Mouse (Mus musculus): ENCODE results near the gene E030018B13Rik. TPM values are rescaled to one million over a fixed set of nuclear protein-coding genes. Genes with fewer than 3 reads are reported as not detected.

E030018B13Rik gene
- not detected in 2 replicates for total RNA-seq (2014; fragmentation: Nextera tagmentation)
- total RNA-seq (2017) = 0.15 TPM in 1 of 2 replicates, not detected in the other

DNA sequence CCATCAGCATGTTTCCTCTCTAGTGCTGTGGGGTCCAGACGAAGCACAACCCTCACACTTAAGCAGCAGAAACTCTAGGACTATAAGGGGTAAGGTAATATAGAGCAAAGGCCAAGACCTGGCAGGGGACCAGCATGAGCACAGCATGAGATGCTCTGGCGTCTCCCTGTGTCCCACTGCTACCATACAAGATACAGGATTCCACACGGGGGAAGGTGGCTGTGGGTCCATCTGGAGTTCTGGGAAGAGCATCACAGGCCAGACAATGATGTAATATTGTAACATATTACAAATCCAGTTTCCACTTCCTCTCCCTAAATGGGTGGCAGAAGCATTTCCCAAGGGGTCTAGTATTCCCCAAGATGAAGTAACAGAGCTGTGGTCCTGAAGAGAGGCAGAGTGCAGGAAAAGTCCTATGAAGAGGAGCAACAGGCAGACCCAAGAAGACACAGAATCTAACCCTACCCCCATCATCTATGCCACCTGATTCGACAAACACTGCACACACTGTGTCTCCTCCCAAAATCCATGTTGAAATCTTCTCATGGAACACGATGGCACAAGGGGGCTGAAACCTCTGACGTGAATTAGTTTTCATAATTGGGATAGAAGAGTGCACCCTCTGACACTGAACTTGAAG, at the start of gene E030018B13Rik:
Gene E030018B13Rik (plus strand): TSS at position 590 of the 640 bp plus-strand sequence.
- ATAC-seq (replicated peaks; ENCODE audit: low FRiP score, low TSS enrichment, poor library complexity, severe bottlenecking) = no peak

GRCm38 (mm10) chr7:63868356-63868918, 48.2 kb upstream of the E030018B13Rik start:
- no peak for ATAC-seq (replicated peaks; ENCODE audit: low FRiP score, low TSS enrichment, poor library complexity, severe bottlenecking)

GRCm38 (mm10) chr7:63871698-63872097, 45.0 kb upstream of the E030018B13Rik start:
- ATAC-seq (replicated peaks; ENCODE audit: low FRiP score, low TSS enrichment, poor library complexity, severe bottlenecking) = no peak

- ATAC-seq (replicated peaks; ENCODE audit: low FRiP score, low TSS enrichment, poor library complexity, severe bottlenecking) = no peak
Measured at GRCm38 (mm10) chr7:63873880-63874279, 42.8 kb upstream of the E030018B13Rik start.

DNA sequence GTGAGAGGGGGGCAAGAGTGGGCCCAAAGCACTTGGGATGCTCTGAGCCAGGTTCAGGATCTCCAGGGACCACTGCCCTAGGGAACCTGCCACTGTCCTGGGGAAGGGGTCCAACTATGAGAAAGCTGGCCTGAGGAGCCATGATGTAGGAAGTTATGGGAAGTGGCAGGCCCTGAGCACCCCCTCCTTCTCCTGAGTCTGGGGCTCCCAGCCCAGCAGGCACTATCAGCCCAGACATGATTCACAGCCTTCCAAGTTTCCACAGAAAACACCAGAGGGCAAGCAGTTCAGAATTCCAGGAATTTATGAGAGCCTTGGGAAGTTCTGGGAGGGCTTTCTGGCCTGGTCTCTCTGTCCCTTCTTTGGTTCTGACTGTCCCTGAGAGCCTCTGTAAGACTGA, 41.0 kb upstream of the E030018B13Rik start:
- ATAC-seq (replicated peaks; ENCODE audit: low FRiP score, low TSS enrichment, poor library complexity, severe bottlenecking) = no peak

- ATAC-seq (replicated peaks; ENCODE audit: low FRiP score, low TSS enrichment, poor library complexity, severe bottlenecking) = no peak
Measured at GRCm38 (mm10) chr7:63876640-63877039, 40.0 kb upstream of the E030018B13Rik start.

DNA sequence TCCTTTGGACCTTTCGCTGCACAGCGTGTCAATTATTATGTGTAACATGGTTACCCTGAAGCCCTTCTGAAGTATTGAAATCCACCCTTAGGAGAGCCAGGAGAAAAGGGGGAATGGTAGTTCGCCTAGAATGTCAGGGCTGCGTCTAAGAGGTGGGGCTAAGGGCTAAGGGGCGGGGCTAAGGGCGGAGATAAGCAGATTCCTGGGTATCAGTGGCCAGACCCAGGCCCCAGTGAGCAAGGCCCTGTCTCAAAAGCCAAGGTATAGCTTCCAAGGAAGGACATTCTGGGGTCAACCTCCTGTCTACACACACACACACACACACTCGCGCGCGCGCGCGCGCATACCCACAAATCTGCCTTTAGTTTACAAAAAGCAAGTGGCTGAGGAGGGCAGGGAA, 39.0 kb upstream of the E030018B13Rik start:
- peak; percentile 58; the same call in 1 of the 2 replicates for ATAC-seq (replicated peaks; ENCODE audit: low FRiP score, low TSS enrichment, poor library complexity, severe bottlenecking)

DNA sequence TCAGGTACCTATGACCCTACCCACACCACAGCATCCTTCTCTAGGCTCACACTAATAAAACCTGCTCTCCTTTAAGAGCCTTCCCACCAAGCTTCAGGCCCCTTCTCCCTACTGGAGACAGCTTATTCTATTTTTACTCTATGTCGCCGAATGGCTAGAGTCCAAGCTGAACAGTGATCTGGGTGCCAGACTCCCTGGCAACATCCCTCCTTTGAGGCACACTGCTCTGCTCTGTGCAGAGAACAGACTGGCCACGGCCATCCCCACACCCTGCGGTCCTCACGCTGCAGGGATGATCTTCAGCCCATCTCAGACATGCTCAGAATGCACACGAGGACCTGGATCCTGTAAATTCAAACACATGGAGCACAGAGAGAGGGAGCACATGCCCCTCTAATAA, 37.1 kb upstream of the E030018B13Rik start:
- ATAC-seq (replicated peaks; ENCODE audit: low FRiP score, low TSS enrichment, poor library complexity, severe bottlenecking) = no peak

DNA sequence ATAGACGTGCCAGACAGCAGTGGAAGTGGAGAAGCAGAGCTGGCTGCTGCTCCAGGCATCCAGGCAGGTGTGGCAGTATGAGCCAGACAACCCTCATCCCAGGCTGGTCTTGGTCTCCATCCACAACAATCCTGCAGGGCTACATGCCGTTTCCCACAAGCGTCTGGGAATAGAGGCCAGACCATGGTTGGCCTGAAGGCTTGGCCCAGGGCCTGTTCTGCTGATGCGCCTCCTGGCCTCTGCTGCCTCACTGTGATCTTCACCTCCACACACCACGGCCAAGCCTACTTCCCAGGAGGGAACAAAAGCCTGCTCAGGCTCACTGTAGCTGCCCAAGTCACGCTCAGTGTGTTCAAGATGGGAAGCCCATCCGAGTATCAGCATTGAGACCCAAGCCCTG, 33.9 kb upstream of the E030018B13Rik start:
- no peak for ATAC-seq (replicated peaks; ENCODE audit: low FRiP score, low TSS enrichment, poor library complexity, severe bottlenecking)

GRCm38 (mm10) chr7:63885025-63885424, 31.6 kb upstream of the E030018B13Rik start:
- ATAC-seq (replicated peaks; ENCODE audit: low FRiP score, low TSS enrichment, poor library complexity, severe bottlenecking) = no peak

DNA sequence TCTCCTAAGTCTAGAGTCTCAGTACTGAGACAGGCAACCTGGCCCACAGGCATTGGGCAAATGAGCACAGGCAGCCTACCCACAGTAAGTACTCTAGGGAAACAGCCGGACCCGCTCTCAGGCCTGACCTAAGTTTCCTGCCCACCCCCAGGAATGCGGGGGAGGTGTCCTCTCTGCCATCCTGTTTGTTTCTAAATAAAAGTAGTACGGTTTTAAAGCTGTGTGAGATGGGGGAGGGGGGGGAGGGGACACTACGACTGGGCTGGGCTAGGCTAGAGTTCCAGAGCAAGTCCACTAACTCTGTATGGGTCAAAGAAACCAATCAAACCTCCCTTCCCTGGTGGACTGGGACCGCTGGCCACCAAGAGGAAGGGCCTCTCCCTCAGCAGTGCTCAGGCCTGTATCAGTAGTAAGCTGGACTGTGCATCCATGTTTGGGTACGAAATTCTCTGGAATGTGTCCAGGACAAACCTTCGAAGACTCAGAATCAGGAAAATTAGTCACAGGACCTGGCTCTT, 29.6 kb upstream of the E030018B13Rik start:
- no peak for ATAC-seq (replicated peaks; ENCODE audit: low FRiP score, low TSS enrichment, poor library complexity, severe bottlenecking)

GRCm38 (mm10) chr7:63887602-63888123, 29.0 kb upstream of the E030018B13Rik start:
- no peak for ATAC-seq (replicated peaks; ENCODE audit: low FRiP score, low TSS enrichment, poor library complexity, severe bottlenecking)

DNA sequence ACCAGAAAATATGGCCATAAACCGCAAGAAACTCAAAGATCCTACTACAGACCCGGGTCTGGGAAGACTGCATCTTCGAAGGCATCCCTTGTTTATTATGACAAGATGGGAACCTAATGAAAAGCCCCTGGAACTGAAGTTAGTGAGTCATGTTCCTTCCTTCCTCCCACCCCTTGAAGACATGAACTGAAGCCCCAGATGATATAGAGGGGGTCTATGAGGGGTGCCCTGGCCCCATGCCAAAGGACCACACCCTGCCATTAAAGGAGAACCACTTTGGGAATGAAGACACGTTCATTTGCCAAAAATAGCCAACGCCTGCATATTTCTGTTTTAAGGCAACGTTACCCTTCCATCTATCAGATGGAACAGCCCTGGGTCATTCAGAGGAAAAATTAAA, 28.0 kb upstream of the E030018B13Rik start:
- no peak for ATAC-seq (replicated peaks; ENCODE audit: low FRiP score, low TSS enrichment, poor library complexity, severe bottlenecking)

- ATAC-seq (replicated peaks; ENCODE audit: low FRiP score, low TSS enrichment, poor library complexity, severe bottlenecking) = no peak
Measured at GRCm38 (mm10) chr7:63889116-63889975, 27.3 kb upstream of the E030018B13Rik start.

DNA sequence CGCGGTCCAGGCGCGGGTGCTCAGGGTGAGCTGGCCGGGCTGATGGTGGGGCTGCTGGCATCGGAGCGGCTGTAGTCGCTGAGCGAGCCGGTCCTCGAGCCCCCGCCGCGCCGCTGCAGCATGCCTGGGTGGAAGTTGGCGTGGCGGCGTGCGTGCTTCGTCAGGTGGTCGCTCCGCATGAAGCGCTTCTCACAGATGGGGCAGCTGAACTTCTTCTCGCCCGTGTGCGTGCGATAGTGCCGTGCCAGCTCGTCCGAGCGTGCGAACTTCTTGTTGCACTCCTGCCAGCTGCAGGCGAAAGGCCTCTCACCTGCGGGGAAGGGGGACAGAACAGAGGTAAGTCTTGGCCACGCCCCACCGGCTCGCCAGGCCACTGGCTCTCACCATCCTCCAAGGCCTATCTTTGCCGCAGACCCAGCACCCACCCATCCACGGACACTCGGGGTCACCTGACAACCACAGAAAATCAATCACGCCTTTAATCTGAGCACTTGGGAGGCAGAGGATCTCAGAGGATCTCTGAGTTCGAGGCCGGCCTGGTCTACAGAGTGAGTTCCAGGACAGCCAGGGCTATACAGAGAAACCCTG, 25.1 kb upstream of the E030018B13Rik start:
- no peak for ATAC-seq (replicated peaks; ENCODE audit: low FRiP score, low TSS enrichment, poor library complexity, severe bottlenecking)

- ATAC-seq (replicated peaks; ENCODE audit: low FRiP score, low TSS enrichment, poor library complexity, severe bottlenecking) = no peak
Measured at GRCm38 (mm10) chr7:63893201-63893600, 23.5 kb upstream of the E030018B13Rik start.

GRCm38 (mm10) chr7:63893729-63894128, 22.9 kb upstream of the E030018B13Rik start:
- ATAC-seq (replicated peaks; ENCODE audit: low FRiP score, low TSS enrichment, poor library complexity, severe bottlenecking) = no peak

- ATAC-seq (replicated peaks; ENCODE audit: low FRiP score, low TSS enrichment, poor library complexity, severe bottlenecking) = no peak
Measured at GRCm38 (mm10) chr7:63894662-63895061, 22.0 kb upstream of the E030018B13Rik start.

DNA sequence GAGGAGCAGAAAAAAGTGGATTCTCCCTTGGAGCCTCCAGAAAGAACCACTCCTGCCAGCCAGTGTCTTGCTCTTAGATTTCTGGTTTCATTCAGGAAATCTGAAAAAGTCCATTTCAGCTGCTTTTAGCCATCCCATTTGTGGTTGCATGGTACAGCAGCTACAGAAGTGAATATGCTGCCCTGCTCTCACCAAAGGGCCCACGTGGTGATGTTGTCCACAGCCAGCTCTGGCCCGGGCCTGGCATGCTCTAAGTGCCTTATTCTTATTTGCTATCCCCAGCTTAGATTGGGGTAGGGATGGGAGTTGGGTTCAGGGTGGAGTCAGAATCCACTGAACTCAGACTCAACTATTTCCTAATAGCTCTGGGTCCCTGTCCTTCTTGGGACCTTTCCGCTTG, 21.4 kb upstream of the E030018B13Rik start:
- no peak for ATAC-seq (replicated peaks; ENCODE audit: low FRiP score, low TSS enrichment, poor library complexity, severe bottlenecking)

Measured in megakaryocyte-erythroid progenitor cell, adult 5-6 weeks (primary cell).